In the genomic region with DNA sequence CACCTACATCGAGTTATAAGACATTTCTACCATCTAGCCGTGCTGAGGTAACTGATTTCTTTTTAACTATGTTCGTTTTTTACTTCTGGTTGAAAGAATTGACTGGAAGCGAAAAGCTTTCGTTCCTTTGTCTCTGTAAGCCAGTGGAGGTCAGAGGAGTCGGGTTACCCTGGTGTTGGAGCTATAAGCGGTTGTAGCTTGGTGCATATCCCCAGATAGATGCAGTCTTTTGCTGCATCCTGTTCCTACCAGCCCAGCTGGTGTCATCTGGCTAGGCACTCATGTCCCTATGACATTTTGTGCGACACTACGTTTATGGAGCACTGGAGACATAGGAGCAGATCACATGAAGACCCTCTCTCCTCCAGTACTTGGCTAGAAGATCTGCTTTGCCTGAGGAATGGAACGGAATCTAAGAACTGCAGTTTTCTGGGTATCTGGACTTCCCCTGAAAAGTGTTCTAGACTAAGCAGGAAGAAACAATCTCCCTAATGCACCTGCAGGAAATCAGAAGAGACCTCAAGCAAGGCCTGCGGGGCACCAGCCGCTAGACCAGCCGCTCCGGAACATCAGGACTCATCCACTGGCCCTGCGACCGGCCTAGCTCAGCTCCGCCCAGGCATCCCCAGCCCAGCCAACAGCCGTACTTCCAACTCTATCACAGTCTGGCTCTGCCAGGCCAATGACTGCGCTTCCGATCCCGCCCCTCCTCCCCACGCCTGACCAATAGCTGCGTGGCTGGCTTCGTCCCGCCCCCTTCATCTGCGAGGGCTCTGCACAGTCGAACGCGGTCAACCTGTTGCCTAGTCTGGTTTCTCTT, we compare ENCODE assay signal across 8 mouse cellular contexts. TPM values are rescaled to one million over a fixed set of nuclear protein-coding genes. Genes with fewer than 3 reads are reported as not detected.
DNase-seq lines count a peak whose midpoint lies in the region; ATAC-seq and TF ChIP-seq lines count a peak whose summit lies in the region.

Mavs (plus strand) TSS at position 757 of the 820 bp plus-strand sequence.

- H3K9ac ChIP-seq in forebrain, embryonic 16.5 days (replicated peaks; ENCODE audit: low read depth, low read length), result peak within 1 kb of the TSS; percentile 54
- peak within 1 kb of the TSS; percentile 72 for H3K9ac ChIP-seq in lung, embryonic 14.5 days

- H3K4me3 ChIP-seq in G1E (ENCODE audit: low read depth, low read length), result peak within 1 kb of the TSS; percentile 78
- peak within 1 kb of the TSS; percentile 52 for H3K4me3 ChIP-seq in forebrain, embryonic 16.5 days (replicated peaks; ENCODE audit: low read length)
- H3K4me3 ChIP-seq in layer of hippocampus, adult 2 months, result peak within 1 kb of the TSS; percentile 64
- H3K4me3 ChIP-seq in lung, embryonic 14.5 days (ENCODE audit: low read depth, low read length), result peak within 1 kb of the TSS; percentile 59
- peak within 1 kb of the TSS; percentile 50 for H3K4me3 ChIP-seq in olfactory bulb, adult 2 months (ENCODE audit: insufficient read depth, low read depth, low read length)
- peak within 1 kb of the TSS; percentile 79 for H3K4me3 ChIP-seq in thymus, adult 2 months (ENCODE audit: control insufficient read depth, insufficient read depth, low read length)

- H3K27me3 ChIP-seq in G1E (ENCODE audit: insufficient read depth, low read length), result peaks cover 7% of the 10 kb centered on the region; the same call in 1 of the 2 replicates
- H3K27me3 ChIP-seq in forebrain, embryonic 16.5 days (replicated peaks; ENCODE audit: control insufficient read depth, insufficient read depth, low read length), result no peaks in the 10 kb centered on the region
- no peaks in the 10 kb centered on the region for H3K27me3 ChIP-seq in lung, embryonic 14.5 days (ENCODE audit: insufficient read depth, low read length)
- no peaks in the 10 kb centered on the region for H3K27me3 ChIP-seq in thymus, adult 2 months (ENCODE audit: control insufficient read depth, insufficient read depth, low read length)

- no peak for TF ChIP-seq CTCF in G1E (IDR thresholded peaks at IDR 0.05; ENCODE audit: low read depth, low read length)
- TF ChIP-seq CTCF in layer of hippocampus, adult 2 months (conservative IDR thresholded peaks at IDR 0.05), result no peak
- no peak for TF ChIP-seq CTCF in lung, embryonic 14.5 days (IDR thresholded peaks at IDR 0.05; ENCODE audit: low read depth)
- TF ChIP-seq CTCF in olfactory bulb, adult 2 months (IDR thresholded peaks at IDR 0.05; ENCODE audit: insufficient read depth, low read depth, low read length), result no peak
- TF ChIP-seq CTCF in thymus, adult 2 months (IDR thresholded peaks at IDR 0.05; ENCODE audit: borderline replicate concordance, control insufficient read depth, extremely low read depth, insufficient read depth, low read length, poor library complexity), result 0 out of 2 replicates have a peak, but pooled peaks have one; percentile 25

- H3K36me3 ChIP-seq in G1E (replicated peaks), result peaks cover 29% of the 10 kb centered on the region
- no peaks in the 10 kb centered on the region for H3K36me3 ChIP-seq in forebrain, embryonic 16.5 days (ENCODE audit: control insufficient read depth, insufficient read depth)
- H3K36me3 ChIP-seq in lung, embryonic 14.5 days (ENCODE audit: insufficient read depth), result peaks cover under 1% of the 10 kb centered on the region; the same call in 1 of the 2 replicates
- H3K36me3 ChIP-seq in thymus, adult 2 months (ENCODE audit: control insufficient read depth, insufficient read depth, low read length), result no peaks in the 10 kb centered on the region

- DNase-seq in G1E (ENCODE audit: low spot score), result peak; percentile 95
- peak; percentile 92 to 97 for DNase-seq in cerebellum, adult 18-20 months
- DNase-seq in heart, postnatal 36 days, result peak; percentile 92
- DNase-seq in layer of hippocampus, adult 2 months (ENCODE audit: low spot score in 2 of 2), result peak; percentile 91 to 95
- peak; percentile 97 for DNase-seq in lung, embryonic 14.5 days
- peak; percentile 94 for DNase-seq in thymus, adult 2 months

- H3K4me1 ChIP-seq in G1E (ENCODE audit: insufficient read depth, low read depth, low read length), result peaks cover 43% of the 10 kb centered on the region
- peaks cover 14% of the 10 kb centered on the region for H3K4me1 ChIP-seq in forebrain, embryonic 16.5 days (replicated peaks; ENCODE audit: control insufficient read depth, insufficient read depth, low read length)
- peaks cover 12% of the 10 kb centered on the region; the same call in 1 of the 2 replicates for H3K4me1 ChIP-seq in lung, embryonic 14.5 days (ENCODE audit: insufficient read depth)
- peaks cover 8% of the 10 kb centered on the region for H3K4me1 ChIP-seq in olfactory bulb, adult 2 months (ENCODE audit: control insufficient read depth, insufficient read depth, low read length)
- H3K4me1 ChIP-seq in thymus, adult 2 months (replicated peaks; ENCODE audit: control insufficient read depth, insufficient read depth, low read length), result peaks cover 19% of the 10 kb centered on the region

- H3K27ac ChIP-seq in forebrain, embryonic 16.5 days (ENCODE audit: low read length), result no peak within 1 kb of the TSS
- peak within 1 kb of the TSS; percentile 87 for H3K27ac ChIP-seq in layer of hippocampus, adult 2 months
- peak within 1 kb of the TSS; percentile 71 for H3K27ac ChIP-seq in lung, embryonic 14.5 days (ENCODE audit: low read depth)
- H3K27ac ChIP-seq in olfactory bulb, adult 2 months (ENCODE audit: insufficient read depth, low read depth, low read length), result no peak within 1 kb of the TSS
- no peak within 1 kb of the TSS for H3K27ac ChIP-seq in thymus, adult 2 months (ENCODE audit: control insufficient read depth, insufficient read depth, low read length)

- intact Hi-C loops in heart, postnatal 36 days (cut with DNase I), result loop anchor here (2.0 kb wide), 1 partner anchor 17 kb away; no protein-coding TSS in a partner anchor

- peak within 1 kb of the TSS; percentile 90 for H3K4me2 ChIP-seq in forebrain, embryonic 16.5 days (ENCODE audit: low read length)
- peak within 1 kb of the TSS; percentile 95 for H3K4me2 ChIP-seq in lung, embryonic 14.5 days

- 8% methylated on average over 29 of the region's 29 CpGs for WGBS in forebrain, embryonic 16.5 days
- WGBS in lung, embryonic 14.5 days, result 11% methylated on average over 29 of the region's 29 CpGs
- 12% methylated on average over 29 of the region's 29 CpGs for WGBS in olfactory bulb, adult 2 months
- 20% methylated on average over 29 of the region's 29 CpGs for WGBS in thymus, adult 2 months

- no peak; the same call in 1 of the 2 replicates for TF ChIP-seq POLR2A in olfactory bulb, adult 2 months (IDR thresholded peaks at IDR 0.05; ENCODE audit: insufficient read depth, low read depth, low read length)
- TF ChIP-seq POLR2A in thymus, adult 2 months (IDR thresholded peaks at IDR 0.05; ENCODE audit: control insufficient read depth, extremely low read depth, insufficient read depth, low read length, poor library complexity), result 0 out of 2 replicates have a peak, but pooled peaks have one; percentile 64

- peak; percentile 98 for ATAC-seq in G1E (ENCODE audit: extremely low read depth, insufficient number of reproducible peaks, low FRiP score, poor library complexity, severe bottlenecking)
- peak; percentile 100 for ATAC-seq in forebrain, embryonic 16.5 days
- ATAC-seq in lung, embryonic 14.5 days (ENCODE audit: insufficient read depth), result peak; percentile 100

- H3K9me3 ChIP-seq in G1E (replicated peaks), result no peaks in the 10 kb centered on the region
- no peaks in the 10 kb centered on the region for H3K9me3 ChIP-seq in forebrain, embryonic 16.5 days (ENCODE audit: control insufficient read depth, low read length)
- no peaks in the 10 kb centered on the region for H3K9me3 ChIP-seq in lung, embryonic 14.5 days (ENCODE audit: low read depth, low read length)

RNA-seq across cellular contexts. Expression of gene Mavs, which starts in this region (rescaled TPM):
- total RNA-seq in G1E (2014; fragmentation: Nextera tagmentation) (18.8 and 21.2 TPM in 2 replicates), G1E (2017) (12.2 and 13.9 TPM in 2 replicates)
- 2.3 and 5.6 TPM in 2 replicates for polyA plus RNA-seq in G1E (2012)
- 5.7 and 6.8 TPM in 2 replicates for polyA plus RNA-seq in forebrain, embryonic 16.5 days (2015; fragmentation: Nextera tagmentation; extraction: Ambion mirVana)
- total RNA-seq in heart, postnatal 36 days (2021), result 10 to 100 TPM; 63.9 to 69.7 TPM
- 1 to 10 TPM; 6.8 to 7.4 TPM for total RNA-seq in layer of hippocampus, adult 2 months (2021)
- polyA plus RNA-seq in lung, embryonic 14.5 days (2014; fragmentation: Nextera tagmentation; extraction: Ambion mirVana), result 16.1 and 16.5 TPM in 2 replicates
- polyA plus RNA-seq in olfactory bulb, adult 2 months (2012; ENCODE audit: insufficient read depth, insufficient read length, low replicate concordance, missing spikeins), result not detected in 2 replicates
- polyA plus RNA-seq in thymus, adult 2 months (2012; rRNA removed), result 53.0 and 59.8 TPM in 2 replicates

Comparison
In these comparisons a context has a peak if more than half of its experiments do, and no peak if none do; other contexts are left out.
1. H3K27ac ChIP-seq: peak in layer of hippocampus, adult 2 months (single experiment) and lung, embryonic 14.5 days (single experiment); none in forebrain, embryonic 16.5 days (single experiment), olfactory bulb, adult 2 months (single experiment) and thymus, adult 2 months (single experiment).
2. Peak in every context shown above with its lines, with median percentiles within 50 percentile points of each other: ATAC-seq, DNase-seq and H3K4me3 ChIP-seq.